Mouse (Mus musculus) heart, postnatal 0 days (tissue): ENCODE data around the gene Enc1. TPM values are rescaled to one million over a fixed set of nuclear protein-coding genes. Genes with fewer than 3 reads are reported as not detected.

Experiments used
- ATAC-seq: fragments of 200-750 bp; cut with Nextera tagmentation; 2 replicates; pipeline ENCODE4 v1.8.0; 2017; ENCODE audit warnings: low read depth, moderate number of reproducible peaks, moderate library complexity; ENCODE audit not compliant: insufficient read depth
- DNase-seq: peaks from one replicate; pipeline ENCODE4 v3.0.0-alpha.2; 2016; ENCODE audit warnings: low spot score
- H3K27ac ChIP-seq: fragments of 300-500 bp; sonication (generic); 2 replicates; pipeline ENCODE4 v1.5.1; 2014; ENCODE audit warnings: low read depth, mild to moderate bottlenecking
- H3K27me3 ChIP-seq: fragments of 300-500 bp; sonication (generic); 2 replicates; pipeline ENCODE4 v1.6.1; 2014; ENCODE audit warnings: low read length, mixed read lengths; ENCODE audit not compliant: control insufficient read depth, insufficient read depth
- H3K36me3 ChIP-seq: fragments of 300-500 bp; sonication (generic); replicated peaks from 2 replicates; pipeline ENCODE4 v1.6.1; 2014; ENCODE audit warnings: low read length, mixed read lengths; ENCODE audit not compliant: control insufficient read depth, insufficient read depth
- H3K4me1 ChIP-seq: fragments of 300-500 bp; sonication (generic); 2 replicates; pipeline ENCODE4 v1.6.1; 2014; ENCODE audit warnings: antibody characterized with exemption; ENCODE audit not compliant: control insufficient read depth, insufficient read depth
- H3K4me2 ChIP-seq: fragments of 300-500 bp; sonication (generic); 2 replicates; pipeline ENCODE4 v1.6.1; 2014; ENCODE audit warnings: low read depth, mild to moderate bottlenecking, low read length, moderate library complexity
- H3K4me3 ChIP-seq: fragments of 300-500 bp; sonication (generic); 2 replicates; pipeline ENCODE4 v1.5.1; 2014; ENCODE audit warnings: low read depth, low read length
- H3K9ac ChIP-seq: fragments of 300-500 bp; sonication (generic); replicated peaks from 2 replicates; pipeline ENCODE4 v1.6.1; 2014; ENCODE audit warnings: low read depth, low read length, mixed read lengths
- H3K9me3 ChIP-seq: fragments of 300-500 bp; sonication (generic); replicated peaks from 2 replicates; pipeline ENCODE4 v1.6.1; 2016; ENCODE audit warnings: low read length; ENCODE audit not compliant: control insufficient read depth
- CTCF ChIP-seq: IDR thresholded peaks from 2 replicates; pipeline ENCODE4 v1.5.1; 2016; ENCODE audit warnings: antibody characterized with exemption, control low read depth, low read depth
- EP300 ChIP-seq: IDR thresholded peaks from 2 replicates; pipeline ENCODE4 v1.6.1; 2016; ENCODE audit warnings: antibody characterized with exemption, low read depth
- WGBS: fragments of 180-500 bp; shearing (Covaris S2); extraction: QIAGEN DNeasy Blood & Tissue Kit; methylation state at CpG from one replicate; pipeline ENCODE4 v1.1.7; 2014; 5-methylcytosine and 5-hydroxymethylcytosine counted together
- polyA plus RNA-seq: library from polyadenylated mRNA; unstranded; fragments of >200 nt; fragmentation: Nextera tagmentation; extraction: Ambion mirVana; gene quantifications from 2 replicates; pipeline ENCODE4 v1.2.1, GENCODE M21; 2015
- total RNA-seq: library from RNA; depleted of rRNA; stranded (reverse); fragments of >200 nt; gene quantifications from 2 replicates; pipeline ENCODE4 v1.2.3, GENCODE M21; 2014; ENCODE audit warnings: low replicate concordance; rRNA removed

Enc1 gene
- total and polyA plus RNA-seq, 2 experiments from 2014 or later, result 1.7 to 10.9 TPM

DNA sequence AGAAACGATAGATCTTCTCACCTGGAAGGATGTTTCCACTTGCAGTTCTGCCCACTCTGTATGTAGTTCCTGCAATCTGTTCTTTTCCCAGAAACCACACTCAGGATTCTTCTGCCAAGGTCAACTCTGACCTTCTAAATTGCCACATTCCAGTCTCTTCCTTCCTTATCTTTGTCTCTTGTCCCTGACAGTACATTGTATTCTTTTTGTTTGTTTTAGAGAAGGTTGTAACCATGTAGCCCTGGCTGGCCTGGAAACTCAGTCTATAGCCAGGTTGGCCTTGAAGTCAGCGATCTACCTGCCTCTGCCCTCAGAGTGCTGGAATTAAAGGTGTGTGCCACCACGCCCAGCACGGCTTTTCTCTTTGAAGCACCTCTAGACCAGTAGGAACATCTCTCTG, 58.0 kb downstream of the Enc1 start:
- Histone ChIP-seq H3K4me3 (no peak overlapping the region), H3K9ac (no peak overlapping the region), H3K27ac (no peak overlapping the region), H3K36me3 (no peaks in the 10 kb centered on the region), H3K4me2 (no peak overlapping the region), H3K4me1 (peaks cover 13% of the 10 kb centered on the region; the same call in 1 of the 2 replicates), H3K27me3 (no peaks in the 10 kb centered on the region), H3K9me3 (no peaks in the 10 kb centered on the region)
- ATAC-seq (no peak), DNase-seq (no peak)
- no peak for TF ChIP-seq EP300
- 78% methylated on average over 4 of the region's 4 CpGs for WGBS

DNA sequence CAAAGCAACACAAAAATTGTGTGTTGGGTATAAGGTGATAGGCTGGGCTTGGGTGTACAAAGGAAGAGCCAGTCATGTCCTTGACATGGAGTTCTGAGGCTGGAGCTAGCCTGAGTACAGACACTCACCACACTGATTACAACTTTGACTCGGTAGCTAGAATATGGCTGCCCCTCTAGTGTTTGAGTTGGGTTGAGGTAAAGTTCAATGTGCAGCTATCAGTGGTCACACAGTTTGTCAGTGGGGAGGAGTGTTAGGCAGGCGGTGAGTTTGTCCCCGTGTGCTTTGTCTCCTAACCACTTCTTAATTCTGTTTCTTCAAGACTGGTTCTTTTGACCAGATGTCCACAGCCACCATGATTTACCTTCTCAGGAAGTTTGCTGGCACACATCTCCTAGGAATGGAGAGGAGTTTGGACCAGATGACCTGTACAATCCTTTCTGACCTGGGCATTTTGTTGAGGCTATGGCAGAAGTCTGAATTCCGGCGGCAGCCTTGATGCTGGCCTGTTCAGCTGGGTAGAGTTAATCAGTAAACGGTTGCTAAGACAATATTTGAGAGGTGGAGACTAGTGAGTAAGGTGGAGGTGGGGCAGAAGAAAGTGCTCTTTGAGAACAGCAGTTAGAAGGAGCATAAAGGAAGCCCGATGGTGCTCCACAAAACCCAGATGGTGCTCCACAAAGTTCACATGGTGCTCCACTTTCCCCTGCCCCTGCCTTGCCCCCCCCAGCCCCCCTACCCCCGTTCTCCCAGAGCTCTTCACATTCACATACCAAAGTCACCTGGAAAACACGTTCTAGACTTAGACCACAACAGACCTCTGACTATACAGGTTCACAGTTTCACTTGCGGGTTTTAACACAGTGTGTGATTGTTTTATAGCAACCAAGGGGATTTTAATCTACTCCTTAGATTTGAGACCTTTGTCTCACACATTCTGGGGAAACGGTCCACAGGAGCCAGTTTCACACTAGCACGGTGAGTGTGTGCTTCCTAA, 59.3 kb downstream of the Enc1 start:
- TF ChIP-seq CTCF, result no peak
- H3K4me1 ChIP-seq, result peaks cover 13% of the 10 kb centered on the region; the same call in 1 of the 2 replicates
- no peak overlapping the region for H3K4me2 ChIP-seq
- no peak overlapping the region for H3K4me3 ChIP-seq
- WGBS, result 77% methylated on average over 12 of the region's 12 CpGs
- H3K9ac ChIP-seq, result no peak overlapping the region
- no peaks in the 10 kb centered on the region for H3K9me3 ChIP-seq
- no peak overlapping the region for H3K27ac ChIP-seq
- no peaks in the 10 kb centered on the region for H3K36me3 ChIP-seq
- H3K27me3 ChIP-seq, result no peaks in the 10 kb centered on the region
- no peak for ATAC-seq
- DNase-seq, result no peak

Other genes with a start within 250 kb of the Enc1 start
- not detected in 2 replicates for gene 1700029F12Rik, start 206.7 kb upstream of the Enc1 start, total RNA-seq
- not detected in 2 replicates for gene 1700029F12Rik, start 206.7 kb upstream of the Enc1 start, polyA plus RNA-seq
- gene Fam169a, start 173.8 kb upstream of the Enc1 start, total RNA-seq, result 2.3 and 3.1 TPM in 2 replicates
- 1.4 and 2.0 TPM in 2 replicates for gene Fam169a, start 173.8 kb upstream of the Enc1 start, polyA plus RNA-seq
- 0.65 and 1.3 TPM in 2 replicates for gene Gm6169, start 141.9 kb upstream of the Enc1 start, total RNA-seq
- gene Gm6169, start 141.9 kb upstream of the Enc1 start, polyA plus RNA-seq, result 2.1 and 2.5 TPM in 2 replicates
- gene Gfm2, start 103.2 kb upstream of the Enc1 start, total RNA-seq, result 23.5 and 34.1 TPM in 2 replicates
- 24.0 and 24.9 TPM in 2 replicates for gene Gfm2, start 103.2 kb upstream of the Enc1 start, polyA plus RNA-seq
- gene Nsa2, start 103.2 kb upstream of the Enc1 start, total RNA-seq, result 23.4 and 42.2 TPM in 2 replicates
- 43.3 and 47.1 TPM in 2 replicates for gene Nsa2, start 103.2 kb upstream of the Enc1 start, polyA plus RNA-seq
- gene Hexb, start 42.7 kb upstream of the Enc1 start, total RNA-seq, result 21.9 and 32.0 TPM in 2 replicates
- gene Hexb, start 42.7 kb upstream of the Enc1 start, polyA plus RNA-seq, result 21.4 and 26.5 TPM in 2 replicates